In the genomic region with DNA sequence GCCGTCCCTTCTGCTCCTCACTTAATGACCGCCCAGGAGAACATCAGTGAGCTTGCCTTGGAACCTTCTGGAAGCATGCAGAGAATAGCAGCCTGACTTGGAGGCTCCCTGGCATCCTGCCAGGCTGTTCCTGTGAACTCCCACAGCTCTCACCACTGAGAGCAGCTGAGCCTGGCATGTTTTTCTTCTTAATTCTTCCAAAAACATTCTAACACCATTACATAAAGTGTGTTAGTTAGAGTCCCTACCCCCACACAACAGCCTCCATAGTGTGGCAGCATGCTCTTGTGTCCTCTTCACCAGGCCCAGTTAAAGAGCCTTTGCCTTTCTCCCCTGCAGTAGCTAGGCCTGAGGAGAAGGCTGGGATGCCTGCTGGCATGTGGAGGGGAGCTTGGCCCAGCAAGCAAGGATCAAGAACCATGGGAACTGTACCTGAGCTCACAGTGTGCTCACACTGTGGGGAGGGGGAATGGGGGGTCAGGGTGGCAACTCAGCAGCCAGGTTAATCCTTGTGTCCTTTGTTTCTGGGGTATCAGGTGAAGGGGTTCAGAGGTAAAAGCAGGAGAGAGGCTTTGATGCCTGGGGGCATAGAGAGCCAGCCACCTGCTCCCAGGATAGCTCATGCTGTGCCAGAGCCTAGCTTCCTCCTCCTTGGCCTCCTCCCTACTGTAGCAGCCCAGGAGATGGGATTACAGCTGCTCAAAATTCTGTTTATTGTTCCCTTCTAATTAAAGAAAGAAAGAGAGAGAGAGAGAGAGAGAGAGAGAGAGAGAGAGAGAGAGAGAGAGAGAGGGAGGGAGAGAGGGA, we compare ENCODE assay signal across 8 mouse cellular contexts. TPM values are rescaled to one million over a fixed set of nuclear protein-coding genes. Genes with fewer than 3 reads are reported as not detected.
DNase-seq lines count a peak whose midpoint lies in the region; ATAC-seq and TF ChIP-seq lines count a peak whose summit lies in the region.
"Had no signal": no experiment of that assay in that cellular context is flagged by ENCODE, and none has a peak within 500 bp of the region (broad histone marks: within the 10 kb centered on the region; RNA-seq: fewer than 3 reads in every experiment).

No protein-coding gene starts in this region.

- H3K9me3 ChIP-seq in lung, embryonic 16.5 days (ENCODE audit: control insufficient read depth, low read length): no peaks in the 10 kb centered on the region
- no peaks in the 10 kb centered on the region for H3K9me3 ChIP-seq in heart, postnatal 0 days (replicated peaks; ENCODE audit: control insufficient read depth, low read length)
- H3K9me3 ChIP-seq in midbrain, postnatal 0 days (ENCODE audit: low read length): no peaks in the 10 kb centered on the region
- H3K9me3 ChIP-seq: liver, embryonic 13.5 days had no signal

- H3K4me2 ChIP-seq in lung, embryonic 16.5 days (ENCODE audit: low read depth, low read length): no peak overlapping the region
- no peak overlapping the region for H3K4me2 ChIP-seq in heart, postnatal 0 days (ENCODE audit: low read depth, low read length)
- no peak overlapping the region for H3K4me2 ChIP-seq in midbrain, postnatal 0 days (ENCODE audit: low read depth, low read length, poor library complexity, severe bottlenecking)
- H3K4me2 ChIP-seq: liver, embryonic 13.5 days had no signal

- TF ChIP-seq CTCF in lung, adult 2 months (IDR thresholded peaks at IDR 0.05; ENCODE audit: insufficient read depth, low read length): no peak
- TF ChIP-seq CTCF in heart, postnatal 0 days (IDR thresholded peaks at IDR 0.05; ENCODE audit: low read depth): no peak
- TF ChIP-seq CTCF in midbrain, postnatal 0 days (IDR thresholded peaks at IDR 0.05): no peak

- ATAC-seq in lung, embryonic 16.5 days (ENCODE audit: low read depth): peak; percentile 27; the same call in 1 of the 2 replicates
- ATAC-seq in heart, postnatal 0 days (ENCODE audit: insufficient read depth, low read depth): peak; percentile 27; the same call in 1 of the 2 replicates
- ATAC-seq in midbrain, postnatal 0 days (ENCODE audit: low FRiP score): no peak

- H3K4me3 ChIP-seq in lung, embryonic 16.5 days (ENCODE audit: low read length): no peak overlapping the region
- no peak overlapping the region for H3K4me3 ChIP-seq in lung, adult 2 months (replicated peaks; ENCODE audit: extremely low read depth, low read depth, low read length)
- H3K4me3 ChIP-seq in heart, postnatal 0 days (ENCODE audit: low read depth, low read length): no peak overlapping the region
- no peak overlapping the region for H3K4me3 ChIP-seq in midbrain, postnatal 0 days (ENCODE audit: low read depth, low read length)
- H3K4me3 ChIP-seq: liver, embryonic 13.5 days had no signal

- TF ChIP-seq POLR2A in lung, adult 2 months (IDR thresholded peaks at IDR 0.05; ENCODE audit: borderline replicate concordance, extremely low read depth, low read depth, low read length): no peak

- H3K27ac ChIP-seq in lung, embryonic 16.5 days (ENCODE audit: low read length): no peak overlapping the region
- no peak overlapping the region for H3K27ac ChIP-seq in heart, postnatal 0 days (ENCODE audit: low read depth)
- peak overlapping the region; percentile 19; the same call in 1 of the 2 replicates for H3K27ac ChIP-seq in midbrain, postnatal 0 days (ENCODE audit: low read depth, low read length)
- H3K27ac ChIP-seq: liver, embryonic 13.5 days had no signal

- H3K36me3 ChIP-seq in lung, embryonic 16.5 days (ENCODE audit: control insufficient read depth, insufficient read depth, low read length): no peaks in the 10 kb centered on the region
- no peaks in the 10 kb centered on the region for H3K36me3 ChIP-seq in heart, postnatal 0 days (replicated peaks; ENCODE audit: control insufficient read depth, insufficient read depth, low read length)
- H3K36me3 ChIP-seq in midbrain, postnatal 0 days (ENCODE audit: insufficient read depth, low read length): no peaks in the 10 kb centered on the region
- H3K36me3 ChIP-seq: liver, embryonic 13.5 days had no signal

- H3K9ac ChIP-seq in lung, embryonic 16.5 days (ENCODE audit: low read length): no peak overlapping the region
- H3K9ac ChIP-seq in heart, postnatal 0 days (replicated peaks; ENCODE audit: low read depth, low read length): no peak overlapping the region
- no peak overlapping the region for H3K9ac ChIP-seq in midbrain, postnatal 0 days (replicated peaks; ENCODE audit: low read length, poor library complexity, severe bottlenecking)
- H3K9ac ChIP-seq: liver, embryonic 13.5 days had no signal

- 49% methylated on average over 2 of the region's 2 CpGs for WGBS in lung, embryonic 16.5 days
- 46% methylated on average over 2 of the region's 2 CpGs for WGBS in lung, adult 2 months
- WGBS in heart, postnatal 0 days: 17% methylated on average over 2 of the region's 2 CpGs
- 50% methylated on average over 2 of the region's 2 CpGs for WGBS in midbrain, postnatal 0 days

- no peaks in the 10 kb centered on the region for H3K27me3 ChIP-seq in lung, embryonic 16.5 days (ENCODE audit: control insufficient read depth, insufficient read depth, low read depth, low read length)
- no peaks in the 10 kb centered on the region for H3K27me3 ChIP-seq in heart, postnatal 0 days (ENCODE audit: control insufficient read depth, insufficient read depth, low read length)
- H3K27me3 ChIP-seq in midbrain, postnatal 0 days (ENCODE audit: insufficient read depth, low read length): no peaks in the 10 kb centered on the region

- H3K4me1 ChIP-seq in lung, embryonic 16.5 days (replicated peaks; ENCODE audit: control insufficient read depth, insufficient read depth, low read length): peaks cover 7% of the 10 kb centered on the region; the same call in 1 of the 2 replicates
- no peaks in the 10 kb centered on the region for H3K4me1 ChIP-seq in lung, adult 2 months (ENCODE audit: control insufficient read depth, insufficient read depth, low read length)
- H3K4me1 ChIP-seq in heart, postnatal 0 days (ENCODE audit: control insufficient read depth, insufficient read depth): peaks cover 6% of the 10 kb centered on the region; the same call in 1 of the 2 replicates
- 0 out of 2 replicates have a peak, but pooled peaks cover 6% of the 10 kb centered on the region for H3K4me1 ChIP-seq in midbrain, postnatal 0 days (ENCODE audit: insufficient read depth, low read length)

- no peak for TF ChIP-seq EP300 in heart, postnatal 0 days (IDR thresholded peaks at IDR 0.05; ENCODE audit: low read depth)

- no peak for DNase-seq in lung, adult 2 months
- peak; percentile 89 for DNase-seq in cerebellum, adult 9-10 months
- peak; percentile 53 for DNase-seq in heart, postnatal 0 days (ENCODE audit: low spot score)
- DNase-seq in layer of hippocampus, adult 9-10 months (ENCODE audit: low spot score): peak; percentile 80
- DNase-seq in midbrain, postnatal 0 days (ENCODE audit: low spot score): peak; percentile 80
- no peak for DNase-seq in embryo, embryonic 10 days (ENCODE audit: low spot score)
- DNase-seq: liver, embryonic 13.5 days had no signal

RNA-seq across cellular contexts. Expression of gene Aifm3, which starts 7.3 kb away (rescaled TPM):
- 4.1 and 6.5 TPM in 2 replicates for polyA plus RNA-seq in lung, embryonic 16.5 days (2015; fragmentation: Nextera tagmentation; extraction: Ambion mirVana)
- polyA plus RNA-seq in lung, adult 2 months (2012; rRNA removed): 2.5 and 2.6 TPM in 2 replicates
- total RNA-seq in heart, postnatal 0 days (2014; rRNA removed; ENCODE audit: low replicate concordance): 0.08 and 0.15 TPM in 2 replicates
- polyA plus RNA-seq in heart, postnatal 0 days (2015; fragmentation: Nextera tagmentation; extraction: Ambion mirVana): 0.41 and 0.48 TPM in 2 replicates
- 16.2 and 23.2 TPM in 2 replicates for total RNA-seq in midbrain, postnatal 0 days (2014; rRNA removed)
- 12.5 and 14.1 TPM in 2 replicates for polyA plus RNA-seq in midbrain, postnatal 0 days (2015; fragmentation: Nextera tagmentation; extraction: Ambion mirVana)

RNA-seq across cellular contexts. Expression of gene Lztr1, which starts 11.8 kb away (rescaled TPM):
- polyA plus RNA-seq in lung, embryonic 16.5 days (2015; fragmentation: Nextera tagmentation; extraction: Ambion mirVana): 75.6 and 85.6 TPM in 2 replicates
- 243 and 247 TPM in 2 replicates for polyA plus RNA-seq in lung, adult 2 months (2012; rRNA removed)
- 119 and 122 TPM in 2 replicates for total RNA-seq in heart, postnatal 0 days (2014; rRNA removed; ENCODE audit: low replicate concordance)
- 27.2 and 27.4 TPM in 2 replicates for polyA plus RNA-seq in heart, postnatal 0 days (2015; fragmentation: Nextera tagmentation; extraction: Ambion mirVana)
- total RNA-seq in midbrain, postnatal 0 days (2014; rRNA removed): 221 and 264 TPM in 2 replicates
- polyA plus RNA-seq in midbrain, postnatal 0 days (2015; fragmentation: Nextera tagmentation; extraction: Ambion mirVana): 94.0 and 104 TPM in 2 replicates

RNA-seq across cellular contexts. Expression of gene Thap7, which starts 34.2 kb away (rescaled TPM):
- 53.0 and 59.5 TPM in 2 replicates for polyA plus RNA-seq in lung, embryonic 16.5 days (2015; fragmentation: Nextera tagmentation; extraction: Ambion mirVana)
- polyA plus RNA-seq in lung, adult 2 months (2012; rRNA removed): 87.3 and 90.4 TPM in 2 replicates
- total RNA-seq in heart, postnatal 0 days (2014; rRNA removed; ENCODE audit: low replicate concordance): 40.9 and 49.2 TPM in 2 replicates
- polyA plus RNA-seq in heart, postnatal 0 days (2015; fragmentation: Nextera tagmentation; extraction: Ambion mirVana): 28.8 and 31.9 TPM in 2 replicates
- total RNA-seq in midbrain, postnatal 0 days (2014; rRNA removed): 59.3 and 65.5 TPM in 2 replicates
- 57.1 and 64.1 TPM in 2 replicates for polyA plus RNA-seq in midbrain, postnatal 0 days (2015; fragmentation: Nextera tagmentation; extraction: Ambion mirVana)

RNA-seq across cellular contexts. Expression of gene Crkl, which starts 44.9 kb away (rescaled TPM):
- polyA plus RNA-seq in lung, embryonic 16.5 days (2015; fragmentation: Nextera tagmentation; extraction: Ambion mirVana): 56.7 and 60.4 TPM in 2 replicates
- 56.5 and 63.3 TPM in 2 replicates for polyA plus RNA-seq in lung, adult 2 months (2012; rRNA removed)
- 26.0 and 45.2 TPM in 2 replicates for total RNA-seq in heart, postnatal 0 days (2014; rRNA removed; ENCODE audit: low replicate concordance)
- polyA plus RNA-seq in heart, postnatal 0 days (2015; fragmentation: Nextera tagmentation; extraction: Ambion mirVana): 25.3 and 29.6 TPM in 2 replicates
- 47.8 and 54.4 TPM in 2 replicates for total RNA-seq in midbrain, postnatal 0 days (2014; rRNA removed)
- 58.2 and 61.1 TPM in 2 replicates for polyA plus RNA-seq in midbrain, postnatal 0 days (2015; fragmentation: Nextera tagmentation; extraction: Ambion mirVana)

Comparison
In these comparisons a context has a peak if more than half of its experiments do, and no peak if none do; other contexts are left out.
1. DNase-seq: peak in cerebellum, adult 9-10 months (single experiment), heart, postnatal 0 days (single experiment), layer of hippocampus, adult 9-10 months (single experiment) and midbrain, postnatal 0 days (single experiment); none in lung, adult 2 months (single experiment) and embryo, embryonic 10 days (single experiment).